Mouse (Mus musculus) megakaryocyte, adult 5-6 weeks (primary cell): ENCODE measurements around the gene Ggact. TPM values are rescaled to one million over a fixed set of nuclear protein-coding genes. Genes with fewer than 3 reads are reported as not detected.

Experiments used
- ATAC-seq: 2 replicates; pipeline ENCODE4 v1.8.0; 2016; ENCODE audit warnings: mild to moderate bottlenecking, inconsistent platforms; ENCODE audit not compliant: poor library complexity, severe bottlenecking
- total RNA-seq, 2 experiments: library from RNA; stranded (forward) in 1 of 2; stranded (reverse) in 1 of 2; fragments of 153-499, 151-499 nt in 1 of 2; fragments of 221-1000, 200-1000 nt in 1 of 2; gene quantifications; 2 replicates each; pipeline versions ENCODE4 v1.2.3 to v1.2.4; 2015 to 2017

Ggact gene
- total RNA-seq, 2 experiments from 2014 or later = 0.51 to 0.65 TPM

DNA sequence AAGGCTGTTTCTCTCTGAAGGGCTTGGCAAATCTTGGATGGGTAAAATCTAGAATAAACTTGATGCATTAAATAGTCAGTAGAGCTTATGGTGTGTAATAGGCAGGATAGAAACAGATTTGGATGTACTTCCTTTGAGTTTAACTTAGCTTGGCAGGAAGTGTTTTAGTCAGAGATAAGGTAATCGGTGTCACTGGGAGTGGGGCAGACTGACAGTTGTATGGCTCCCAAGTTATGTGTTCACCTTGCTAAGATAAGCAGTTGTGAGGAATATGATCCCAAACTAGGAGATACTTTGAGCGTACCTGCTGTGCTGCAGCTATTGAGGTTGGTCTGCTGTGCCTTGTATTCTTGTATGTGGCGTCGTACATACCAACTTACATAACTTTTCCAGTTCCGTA is 147.1 kb downstream of the Ggact start:
- no peak for ATAC-seq

Other genes with a start within 250 kb of the Ggact start
- gene Tmtc4, start 70.3 kb upstream of the Ggact start, total RNA-seq (2015) = 2.2 and 4.2 TPM in 2 replicates
- gene Tmtc4, start 70.3 kb upstream of the Ggact start, total RNA-seq (2017) = 3.9 and 15.0 TPM in 2 replicates